Mouse (Mus musculus): Measurements from ENCODE around the gene Kng1. TPM values are rescaled to one million over a fixed set of nuclear protein-coding genes. Genes with fewer than 3 reads are reported as not detected.

The Kng1 gene
- polyA plus RNA-seq, 1 experiment from 2014 or later: not detected

GRCm38 (mm10) chr16:23107231-23107942, 49.7 kb downstream of the Kng1 start, which contains the start of gene Eif4a2:
TSS of gene Eif4a2 (plus strand) at chr16:23107444.
- Histone ChIP-seq H3K9ac (ENCODE audit: low read length) (peak within 1 kb of the TSS; percentile 96), H3K27me3 (ENCODE audit: control insufficient read depth, insufficient read depth, low read length) (no peaks in the 10 kb centered on the region), H3K4me1 (replicated peaks; ENCODE audit: control insufficient read depth, insufficient read depth, low read length) (peaks cover 7% of the 10 kb centered on the region; the same call in 1 of the 2 replicates), H3K9me3 (ENCODE audit: control insufficient read depth, low read length) (no peaks in the 10 kb centered on the region), H3K4me3 (ENCODE audit: low read depth, low read length) (peak within 1 kb of the TSS; percentile 81), H3K36me3 (ENCODE audit: control insufficient read depth, insufficient read depth, low read length) (peaks cover 10% of the 10 kb centered on the region), H3K4me2 (ENCODE audit: low read depth, low read length, severe bottlenecking) (peak within 1 kb of the TSS; percentile 66), H3K27ac (ENCODE audit: low read depth, low read length) (peak within 1 kb of the TSS; percentile 92)
- DNase-seq (ENCODE audit: low spot score) (peak; percentile 94), ATAC-seq (replicated peaks; ENCODE audit: low FRiP score) (peak; percentile 91)
- under 1% methylated on average over 71 of the region's 71 CpGs for WGBS

- Histone ChIP-seq H3K4me1 (replicated peaks; ENCODE audit: control insufficient read depth, insufficient read depth, low read length) (peaks cover 7% of the 10 kb centered on the region; the same call in 1 of the 2 replicates), H3K4me3 (ENCODE audit: low read depth, low read length) (peak overlapping the region; percentile 81), H3K27me3 (ENCODE audit: control insufficient read depth, insufficient read depth, low read length) (no peaks in the 10 kb centered on the region), H3K9me3 (ENCODE audit: control insufficient read depth, low read length) (no peaks in the 10 kb centered on the region), H3K9ac (ENCODE audit: low read length) (peak overlapping the region; percentile 96), H3K27ac (ENCODE audit: low read depth, low read length) (peak overlapping the region; percentile 92), H3K36me3 (ENCODE audit: control insufficient read depth, insufficient read depth, low read length) (peaks cover 10% of the 10 kb centered on the region), H3K4me2 (ENCODE audit: low read depth, low read length, severe bottlenecking) (peak overlapping the region; percentile 66)
- under 1% methylated on average over 52 of the region's 52 CpGs for WGBS
- DNase-seq (ENCODE audit: low spot score): peak; percentile 89
- ATAC-seq (replicated peaks; ENCODE audit: low FRiP score): peak; percentile 90
Measured at GRCm38 (mm10) chr16:23107946-23108759, 50.5 kb downstream of the Kng1 start.

GRCm38 (mm10) chr16:23108943-23109342, 51.3 kb downstream of the Kng1 start:
- Histone ChIP-seq H3K4me3 (ENCODE audit: low read depth, low read length) (peak overlapping the region; percentile 81), H3K36me3 (ENCODE audit: control insufficient read depth, insufficient read depth, low read length) (peaks cover 10% of the 10 kb centered on the region), H3K4me1 (replicated peaks; ENCODE audit: control insufficient read depth, insufficient read depth, low read length) (peaks cover 7% of the 10 kb centered on the region; the same call in 1 of the 2 replicates), H3K27ac (ENCODE audit: low read depth, low read length) (0 out of 2 replicates have a peak overlapping the region, but pooled peaks have one; percentile 6), H3K9ac (ENCODE audit: low read length) (peak overlapping the region; percentile 96), H3K27me3 (ENCODE audit: control insufficient read depth, insufficient read depth, low read length) (no peaks in the 10 kb centered on the region), H3K9me3 (ENCODE audit: control insufficient read depth, low read length) (no peaks in the 10 kb centered on the region), H3K4me2 (ENCODE audit: low read depth, low read length, severe bottlenecking) (peak overlapping the region; percentile 66)
- ATAC-seq (replicated peaks; ENCODE audit: low FRiP score) (no peak), DNase-seq (ENCODE audit: low spot score) (no peak)
- 4% methylated on average over 5 of the region's 5 CpGs for WGBS

GRCm38 (mm10) chr16:23109350-23110280, 52.0 kb downstream of the Kng1 start:
- ATAC-seq (replicated peaks; ENCODE audit: low FRiP score): no peak
- no peak for DNase-seq (ENCODE audit: low spot score)
- Histone ChIP-seq H3K4me3 (ENCODE audit: low read depth, low read length) (peak overlapping the region; percentile 81), H3K9ac (ENCODE audit: low read length) (peak overlapping the region; percentile 96), H3K4me2 (ENCODE audit: low read depth, low read length, severe bottlenecking) (peak overlapping the region; percentile 66), H3K9me3 (ENCODE audit: control insufficient read depth, low read length) (no peaks in the 10 kb centered on the region), H3K27ac (ENCODE audit: low read depth, low read length) (0 out of 2 replicates have a peak overlapping the region, but pooled peaks have one; percentile 6), H3K4me1 (replicated peaks; ENCODE audit: control insufficient read depth, insufficient read depth, low read length) (peaks cover 7% of the 10 kb centered on the region; the same call in 1 of the 2 replicates), H3K27me3 (ENCODE audit: control insufficient read depth, insufficient read depth, low read length) (no peaks in the 10 kb centered on the region), H3K36me3 (ENCODE audit: control insufficient read depth, insufficient read depth, low read length) (peaks cover 10% of the 10 kb centered on the region)
- 68% methylated on average over 5 of the region's 5 CpGs for WGBS

GRCm38 (mm10) chr16:23112348-23112747, 54.7 kb downstream of the Kng1 start:
- DNase-seq (ENCODE audit: low spot score): no peak
- Histone ChIP-seq H3K27me3 (ENCODE audit: control insufficient read depth, insufficient read depth, low read length) (no peaks in the 10 kb centered on the region), H3K4me1 (replicated peaks; ENCODE audit: control insufficient read depth, insufficient read depth, low read length) (peaks cover 7% of the 10 kb centered on the region; the same call in 1 of the 2 replicates), H3K36me3 (ENCODE audit: control insufficient read depth, insufficient read depth, low read length) (peaks cover 10% of the 10 kb centered on the region), H3K4me3 (ENCODE audit: low read depth, low read length) (no peak overlapping the region), H3K27ac (ENCODE audit: low read depth, low read length) (no peak overlapping the region), H3K9me3 (ENCODE audit: control insufficient read depth, low read length) (no peaks in the 10 kb centered on the region), H3K4me2 (ENCODE audit: low read depth, low read length, severe bottlenecking) (no peak overlapping the region), H3K9ac (ENCODE audit: low read length) (no peak overlapping the region)
- 88% methylated on average over 12 of the region's 12 CpGs for WGBS
- ATAC-seq (replicated peaks; ENCODE audit: low FRiP score): no peak

GRCm38 (mm10) chr16:23112861-23113435, 55.3 kb downstream of the Kng1 start:
- Histone ChIP-seq H3K9me3 (ENCODE audit: control insufficient read depth, low read length) (no peaks in the 10 kb centered on the region), H3K4me3 (ENCODE audit: low read depth, low read length) (no peak overlapping the region), H3K27ac (ENCODE audit: low read depth, low read length) (no peak overlapping the region), H3K9ac (ENCODE audit: low read length) (no peak overlapping the region), H3K36me3 (ENCODE audit: control insufficient read depth, insufficient read depth, low read length) (peaks cover 10% of the 10 kb centered on the region), H3K4me2 (ENCODE audit: low read depth, low read length, severe bottlenecking) (no peak overlapping the region), H3K4me1 (replicated peaks; ENCODE audit: control insufficient read depth, insufficient read depth, low read length) (peaks cover 7% of the 10 kb centered on the region; the same call in 1 of the 2 replicates), H3K27me3 (ENCODE audit: control insufficient read depth, insufficient read depth, low read length) (no peaks in the 10 kb centered on the region)
- ATAC-seq (replicated peaks; ENCODE audit: low FRiP score) (no peak), DNase-seq (ENCODE audit: low spot score) (no peak)
- 66% methylated on average over 9 of the region's 9 CpGs for WGBS

GRCm38 (mm10) chr16:23113903-23114302, 56.2 kb downstream of the Kng1 start:
- no peak overlapping the region for H3K4me3 ChIP-seq (ENCODE audit: low read depth, low read length)
- no peak overlapping the region for H3K4me2 ChIP-seq (ENCODE audit: low read depth, low read length, severe bottlenecking)
- H3K27ac ChIP-seq (ENCODE audit: low read depth, low read length): no peak overlapping the region
- H3K27me3 ChIP-seq (ENCODE audit: control insufficient read depth, insufficient read depth, low read length): no peaks in the 10 kb centered on the region
- DNase-seq (ENCODE audit: low spot score): no peak
- no peak for ATAC-seq (replicated peaks; ENCODE audit: low FRiP score)
- H3K36me3 ChIP-seq (ENCODE audit: control insufficient read depth, insufficient read depth, low read length): peaks cover 10% of the 10 kb centered on the region
- no peak overlapping the region for H3K9ac ChIP-seq (ENCODE audit: low read length)
- peaks cover 7% of the 10 kb centered on the region; the same call in 1 of the 2 replicates for H3K4me1 ChIP-seq (replicated peaks; ENCODE audit: control insufficient read depth, insufficient read depth, low read length)
- H3K9me3 ChIP-seq (ENCODE audit: control insufficient read depth, low read length): no peaks in the 10 kb centered on the region

Data from forebrain, embryonic 11.5 days (tissue).